ENCODE assay signal across 8 mouse cellular contexts in genomic region chr2:25373431-25373830, GRCm38 (mm10). TPM values are rescaled to one million over a fixed set of nuclear protein-coding genes. Genes with fewer than 3 reads are reported as not detected.
DNase-seq lines count a peak whose midpoint lies in the region; ATAC-seq and TF ChIP-seq lines count a peak whose summit lies in the region.
"Had no signal": no experiment of that assay in that cellular context is flagged by ENCODE, and none has a peak within 500 bp of the region (broad histone marks: within the 10 kb centered on the region; RNA-seq: fewer than 3 reads in every experiment).

No protein-coding gene starts in this region.

- H3K4me2 ChIP-seq in forebrain, embryonic 11.5 days (ENCODE audit: low read depth, low read length, severe bottlenecking), result peak overlapping the region; percentile 96
- peak overlapping the region; percentile 96 for H3K4me2 ChIP-seq in liver, embryonic 12.5 days
- peak overlapping the region; percentile 99 for H3K4me2 ChIP-seq in stomach, postnatal 0 days (replicated peaks; ENCODE audit: low read depth)

- no peak for DNase-seq in forebrain, embryonic 11.5 days (ENCODE audit: low spot score)
- no peak for DNase-seq in stomach, postnatal 0 days (ENCODE audit: low spot score)
- DNase-seq in urinary bladder, adult 2 months (ENCODE audit: low spot score), result no peak
- no peak for DNase-seq in kidney, postnatal 25 days
- DNase-seq: heart, postnatal 14 days had no signal

- TF ChIP-seq CTCF in stomach, postnatal 0 days (IDR thresholded peaks at IDR 0.05; ENCODE audit: low read depth), result no peak

- H3K27ac ChIP-seq in forebrain, embryonic 11.5 days (ENCODE audit: low read depth, low read length), result no peak overlapping the region
- peak overlapping the region; percentile 91 for H3K27ac ChIP-seq in liver, embryonic 12.5 days
- H3K27ac ChIP-seq in stomach, postnatal 0 days (replicated peaks), result no peak overlapping the region

- ATAC-seq in megakaryocyte, adult 5-6 weeks (ENCODE audit: poor library complexity, severe bottlenecking), result no peak
- no peak for ATAC-seq in forebrain, embryonic 11.5 days (replicated peaks; ENCODE audit: low FRiP score)
- no peak for ATAC-seq in liver, embryonic 12.5 days
- ATAC-seq in stomach, postnatal 0 days (ENCODE audit: low FRiP score, low TSS enrichment), result no peak

- 31% methylated on average over 2 of the region's 2 CpGs for WGBS in forebrain, embryonic 11.5 days
- 66% methylated on average over 2 of the region's 2 CpGs for WGBS in liver, embryonic 12.5 days (ENCODE audit: insufficient replicate concordance)
- 46% methylated on average over 2 of the region's 2 CpGs for WGBS in stomach, postnatal 0 days

- peaks cover 51% of the 10 kb centered on the region for H3K4me1 ChIP-seq in megakaryocyte, embryonic 14.5 days
- peaks cover 19% of the 10 kb centered on the region for H3K4me1 ChIP-seq in forebrain, embryonic 11.5 days (replicated peaks; ENCODE audit: control insufficient read depth, insufficient read depth, low read length)
- peaks cover 74% of the 10 kb centered on the region for H3K4me1 ChIP-seq in liver, embryonic 12.5 days
- H3K4me1 ChIP-seq in stomach, postnatal 0 days (replicated peaks; ENCODE audit: control insufficient read depth, insufficient read depth), result peaks cover 11% of the 10 kb centered on the region

- peak overlapping the region; percentile 97 for H3K4me3 ChIP-seq in megakaryocyte, embryonic 14.5 days (replicated peaks)
- peak overlapping the region; percentile 83 for H3K4me3 ChIP-seq in forebrain, embryonic 11.5 days (ENCODE audit: low read depth, low read length)
- peak overlapping the region; percentile 81 for H3K4me3 ChIP-seq in liver, embryonic 12.5 days
- peak overlapping the region; percentile 66 for H3K4me3 ChIP-seq in stomach, postnatal 0 days (ENCODE audit: low read depth, low read length)

- no peak for TF ChIP-seq EP300 in stomach, postnatal 0 days (optimal IDR thresholded peaks at IDR 0.05)

- H3K36me3 ChIP-seq in megakaryocyte, embryonic 14.5 days (replicated peaks; ENCODE audit: low read length), result peaks cover 39% of the 10 kb centered on the region
- peaks cover 11% of the 10 kb centered on the region; the same call in 1 of the 2 replicates for H3K36me3 ChIP-seq in forebrain, embryonic 11.5 days (ENCODE audit: control insufficient read depth, insufficient read depth, low read length)
- peaks cover 42% of the 10 kb centered on the region for H3K36me3 ChIP-seq in liver, embryonic 12.5 days
- H3K36me3 ChIP-seq in stomach, postnatal 0 days (ENCODE audit: control insufficient read depth, insufficient read depth, low read length), result no peaks in the 10 kb centered on the region

- H3K27me3 ChIP-seq in megakaryocyte, embryonic 14.5 days (replicated peaks), result peaks cover 5% of the 10 kb centered on the region
- H3K27me3 ChIP-seq in forebrain, embryonic 11.5 days (ENCODE audit: control insufficient read depth, insufficient read depth, low read length), result no peaks in the 10 kb centered on the region
- no peaks in the 10 kb centered on the region for H3K27me3 ChIP-seq in liver, embryonic 12.5 days (replicated peaks)
- H3K27me3 ChIP-seq in stomach, postnatal 0 days (ENCODE audit: control insufficient read depth, insufficient read depth, low read length), result no peaks in the 10 kb centered on the region

- H3K9me3 ChIP-seq in megakaryocyte, embryonic 14.5 days, result no peaks in the 10 kb centered on the region
- no peaks in the 10 kb centered on the region for H3K9me3 ChIP-seq in forebrain, embryonic 11.5 days (ENCODE audit: control insufficient read depth, low read length)
- H3K9me3 ChIP-seq in liver, embryonic 12.5 days (replicated peaks), result no peaks in the 10 kb centered on the region
- no peaks in the 10 kb centered on the region for H3K9me3 ChIP-seq in stomach, postnatal 0 days (ENCODE audit: control insufficient read depth, low read length)

- H3K9ac ChIP-seq in forebrain, embryonic 11.5 days (ENCODE audit: low read length), result peak overlapping the region; percentile 90
- H3K9ac ChIP-seq in liver, embryonic 12.5 days, result peak overlapping the region; percentile 87
- peak overlapping the region; percentile 45; the same call in 1 of the 2 replicates for H3K9ac ChIP-seq in stomach, postnatal 0 days (ENCODE audit: low read length)

RNA-seq across cellular contexts. Expression of gene Sapcd2, which starts 1.3 kb away (rescaled TPM):
- polyA plus RNA-seq in megakaryocyte, embryonic 14.5 days (2012; ENCODE audit: insufficient read depth, low replicate concordance), result 26.7 and 29.9 TPM in 2 replicates
- 4.9 and 5.5 TPM in 2 replicates for total RNA-seq in megakaryocyte, adult 5-6 weeks (2015)
- 3.6 and 4.6 TPM in 2 replicates for total RNA-seq in megakaryocyte, adult 5-6 weeks (2017)
- 79.0 and 85.0 TPM in 2 replicates for polyA plus RNA-seq in forebrain, embryonic 11.5 days (2014; fragmentation: Nextera tagmentation; extraction: Ambion mirVana)
- 34.6 and 38.0 TPM in 2 replicates for polyA plus RNA-seq in liver, embryonic 12.5 days (2016; fragmentation: Nextera tagmentation; extraction: Ambion mirVana)
- 14.1 and 16.6 TPM in 2 replicates for polyA plus RNA-seq in stomach, postnatal 0 days (2015; fragmentation: Nextera tagmentation; extraction: Ambion mirVana)
- polyA plus RNA-seq in urinary bladder, adult 2 months (2012; rRNA removed), result 1.6 and 2.5 TPM in 2 replicates

RNA-seq across cellular contexts. Expression of gene Uap1l1, which starts 7.9 kb away (rescaled TPM):
- polyA plus RNA-seq in megakaryocyte, embryonic 14.5 days (2012; ENCODE audit: insufficient read depth, low replicate concordance), result 12.1 and 13.3 TPM in 2 replicates
- total RNA-seq in megakaryocyte, adult 5-6 weeks (2015), result 34.4 and 36.0 TPM in 2 replicates
- total RNA-seq in megakaryocyte, adult 5-6 weeks (2017), result 11.0 and 12.6 TPM in 2 replicates
- 3.1 and 5.4 TPM in 2 replicates for polyA plus RNA-seq in forebrain, embryonic 11.5 days (2014; fragmentation: Nextera tagmentation; extraction: Ambion mirVana)
- 13.5 and 14.0 TPM in 2 replicates for polyA plus RNA-seq in liver, embryonic 12.5 days (2016; fragmentation: Nextera tagmentation; extraction: Ambion mirVana)
- polyA plus RNA-seq in stomach, postnatal 0 days (2015; fragmentation: Nextera tagmentation; extraction: Ambion mirVana), result 33.2 and 36.9 TPM in 2 replicates
- polyA plus RNA-seq in urinary bladder, adult 2 months (2012; rRNA removed), result 36.8 and 38.3 TPM in 2 replicates

RNA-seq across cellular contexts. Expression of gene Dpp7, which starts 17.3 kb away (rescaled TPM):
- polyA plus RNA-seq in megakaryocyte, embryonic 14.5 days (2012; ENCODE audit: insufficient read depth, low replicate concordance), result 4.3 and 4.4 TPM in 2 replicates
- total RNA-seq in megakaryocyte, adult 5-6 weeks (2015), result 25.1 and 30.5 TPM in 2 replicates
- 27.8 and 50.7 TPM in 2 replicates for total RNA-seq in megakaryocyte, adult 5-6 weeks (2017)
- polyA plus RNA-seq in forebrain, embryonic 11.5 days (2014; fragmentation: Nextera tagmentation; extraction: Ambion mirVana), result 20.1 and 20.5 TPM in 2 replicates
- 11.2 TPM in 2 replicates for polyA plus RNA-seq in liver, embryonic 12.5 days (2016; fragmentation: Nextera tagmentation; extraction: Ambion mirVana)
- polyA plus RNA-seq in stomach, postnatal 0 days (2015; fragmentation: Nextera tagmentation; extraction: Ambion mirVana), result 9.5 and 9.9 TPM in 2 replicates
- 36.0 and 37.3 TPM in 2 replicates for polyA plus RNA-seq in urinary bladder, adult 2 months (2012; rRNA removed)

RNA-seq across cellular contexts. Expression of gene Entpd2, which starts 22.2 kb away (rescaled TPM):
- 1.3 TPM in 1 of 2 replicates, not detected in the other for polyA plus RNA-seq in megakaryocyte, embryonic 14.5 days (2012; ENCODE audit: insufficient read depth, low replicate concordance)
- not detected in 2 replicates for total RNA-seq in megakaryocyte, adult 5-6 weeks (2015)
- not detected in 2 replicates for total RNA-seq in megakaryocyte, adult 5-6 weeks (2017)
- polyA plus RNA-seq in forebrain, embryonic 11.5 days (2014; fragmentation: Nextera tagmentation; extraction: Ambion mirVana), result 0.23 TPM in 1 of 2 replicates, not detected in the other
- 0.13 and 0.19 TPM in 2 replicates for polyA plus RNA-seq in liver, embryonic 12.5 days (2016; fragmentation: Nextera tagmentation; extraction: Ambion mirVana)
- 21.2 and 23.3 TPM in 2 replicates for polyA plus RNA-seq in stomach, postnatal 0 days (2015; fragmentation: Nextera tagmentation; extraction: Ambion mirVana)
- polyA plus RNA-seq in urinary bladder, adult 2 months (2012; rRNA removed), result 104 and 107 TPM in 2 replicates

RNA-seq across cellular contexts. Expression of gene Npdc1, which starts 25.7 kb away (rescaled TPM):
- 3.7 and 3.9 TPM in 2 replicates for polyA plus RNA-seq in megakaryocyte, embryonic 14.5 days (2012; ENCODE audit: insufficient read depth, low replicate concordance)
- not detected in 2 replicates for total RNA-seq in megakaryocyte, adult 5-6 weeks (2015)
- total RNA-seq in megakaryocyte, adult 5-6 weeks (2017), result not detected in 2 replicates
- polyA plus RNA-seq in forebrain, embryonic 11.5 days (2014; fragmentation: Nextera tagmentation; extraction: Ambion mirVana), result 120 and 128 TPM in 2 replicates
- 5.3 and 5.6 TPM in 2 replicates for polyA plus RNA-seq in liver, embryonic 12.5 days (2016; fragmentation: Nextera tagmentation; extraction: Ambion mirVana)
- 52.8 and 53.0 TPM in 2 replicates for polyA plus RNA-seq in stomach, postnatal 0 days (2015; fragmentation: Nextera tagmentation; extraction: Ambion mirVana)
- 103 and 126 TPM in 2 replicates for polyA plus RNA-seq in urinary bladder, adult 2 months (2012; rRNA removed)
